Mouse (Mus musculus): Measurements from ENCODE around the gene Sarm1. TPM values are rescaled to one million over a fixed set of nuclear protein-coding genes. Genes with fewer than 3 reads are reported as not detected.
A peak's percentile ranks its signal among the peaks of the same experiment; 100 is the strongest.

The Sarm1 gene
- total and polyA plus RNA-seq, 2 experiments from 2014 or later, result 34.7 to 47.5 TPM

DNA sequence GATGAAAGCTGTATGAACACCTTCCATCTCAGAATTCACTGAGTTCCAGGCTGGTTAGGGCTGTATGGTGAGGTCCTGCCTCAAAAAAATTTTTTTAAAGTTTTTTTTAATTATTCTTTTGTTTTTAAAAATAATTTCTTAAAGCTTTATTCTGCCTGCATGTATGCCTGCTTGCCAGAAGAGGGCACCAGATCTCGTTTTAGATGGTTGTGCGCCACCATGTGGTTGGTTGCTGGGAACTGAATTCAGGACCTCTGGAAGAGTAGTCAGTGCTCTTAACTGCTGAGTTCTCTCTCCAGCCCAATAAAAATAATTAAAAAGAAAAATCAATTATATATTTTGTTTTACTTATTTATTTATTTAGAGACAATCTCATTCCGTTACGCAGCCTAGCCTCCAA, 43.9 kb downstream of the Sarm1 start:
- ATAC-seq, result peak; percentile 20; the same call in 1 of the 2 replicates
- DNase-seq, result peak; percentile 74

DNA sequence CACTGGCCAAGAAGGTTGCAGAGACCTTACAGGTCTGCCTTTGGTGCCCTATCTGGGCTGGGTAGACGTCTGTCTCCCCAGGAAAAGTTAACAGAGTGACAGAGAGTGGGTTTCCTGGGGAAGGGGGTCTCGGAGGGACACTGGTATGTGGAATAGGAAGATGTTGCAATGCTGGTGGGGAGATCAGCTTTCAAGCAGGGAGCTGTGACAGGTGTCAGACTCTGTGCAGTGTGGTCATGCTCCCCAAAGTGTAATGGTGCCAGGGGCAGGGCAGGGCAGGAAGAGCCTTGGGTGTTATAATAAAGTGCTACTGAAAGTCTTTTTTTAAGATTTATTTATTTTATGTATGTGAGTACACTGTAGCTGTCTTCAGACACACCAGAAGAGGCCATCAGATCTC, 47.2 kb downstream of the Sarm1 start:
- no peak for ATAC-seq

More for the DNA sequence above, 43.9 kb downstream of the Sarm1 start:
- Histone ChIP-seq H3K27ac (ENCODE audit: low read depth, low read length) (no peak overlapping the region), H3K4me3 (ENCODE audit: low read depth, low read length) (no peak overlapping the region), H3K4me1 (ENCODE audit: insufficient read depth) (no peaks in the 10 kb centered on the region), H3K9ac (no peak overlapping the region), H3K36me3 (ENCODE audit: insufficient read depth) (no peaks in the 10 kb centered on the region), H3K9me3 (ENCODE audit: low read length) (no peaks in the 10 kb centered on the region), H3K27me3 (ENCODE audit: insufficient read depth, low read length) (no peaks in the 10 kb centered on the region), H3K4me2 (ENCODE audit: low read depth) (no peak overlapping the region)
- WGBS, result 14% methylated on average over 4 of the region's 4 CpGs
- TF ChIP-seq CTCF (IDR thresholded peaks at IDR 0.05; ENCODE audit: low read depth), result peak; percentile 93

DNA sequence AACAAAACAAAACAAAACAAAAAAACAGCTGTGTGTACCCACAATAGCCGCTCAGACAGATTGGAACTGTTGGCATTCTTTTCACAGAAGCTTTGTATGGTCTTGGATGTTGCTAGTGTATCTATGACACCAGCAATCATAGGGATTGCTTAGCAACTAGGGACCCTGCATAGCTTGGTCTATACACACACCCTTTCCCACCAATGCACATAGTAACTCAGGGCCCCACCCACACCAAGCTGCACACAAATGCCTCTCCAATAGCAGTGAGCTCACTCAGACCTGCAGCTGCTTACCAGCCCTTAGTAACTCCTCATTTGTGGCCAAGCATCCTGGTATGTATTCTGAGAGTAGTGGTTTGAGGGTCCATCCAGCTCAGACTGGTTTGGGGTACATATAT, 49.3 kb downstream of the Sarm1 start:
- no peak overlapping the region for H3K9ac ChIP-seq
- no peak overlapping the region for H3K4me3 ChIP-seq (ENCODE audit: low read depth, low read length)
- H3K4me2 ChIP-seq (ENCODE audit: low read depth), result no peak overlapping the region
- no peaks in the 10 kb centered on the region for H3K9me3 ChIP-seq (ENCODE audit: low read length)
- DNase-seq, result no peak
- 68% methylated on average over 1 of the region's 1 CpGs for WGBS
- no peak overlapping the region for H3K27ac ChIP-seq (ENCODE audit: low read depth, low read length)
- no peak; the same call in 1 of the 2 replicates for ATAC-seq
- no peaks in the 10 kb centered on the region for H3K36me3 ChIP-seq (ENCODE audit: insufficient read depth)
- no peak for TF ChIP-seq CTCF (IDR thresholded peaks at IDR 0.05; ENCODE audit: low read depth)
- H3K27me3 ChIP-seq (ENCODE audit: insufficient read depth, low read length), result no peaks in the 10 kb centered on the region
- no peaks in the 10 kb centered on the region for H3K4me1 ChIP-seq (ENCODE audit: insufficient read depth)

More for the DNA sequence above, 47.2 kb downstream of the Sarm1 start:
- DNase-seq, result no peak
- Histone ChIP-seq H3K4me2 (ENCODE audit: low read depth) (no peak overlapping the region), H3K4me3 (ENCODE audit: low read depth, low read length) (no peak overlapping the region), H3K9ac (no peak overlapping the region), H3K9me3 (ENCODE audit: low read length) (no peaks in the 10 kb centered on the region), H3K27me3 (ENCODE audit: insufficient read depth, low read length) (no peaks in the 10 kb centered on the region), H3K27ac (ENCODE audit: low read depth, low read length) (no peak overlapping the region), H3K4me1 (ENCODE audit: insufficient read depth) (no peaks in the 10 kb centered on the region), H3K36me3 (ENCODE audit: insufficient read depth) (no peaks in the 10 kb centered on the region)
- WGBS, result 60% methylated on average over 2 of the region's 2 CpGs
- no peak for TF ChIP-seq CTCF (IDR thresholded peaks at IDR 0.05; ENCODE audit: low read depth)

DNA sequence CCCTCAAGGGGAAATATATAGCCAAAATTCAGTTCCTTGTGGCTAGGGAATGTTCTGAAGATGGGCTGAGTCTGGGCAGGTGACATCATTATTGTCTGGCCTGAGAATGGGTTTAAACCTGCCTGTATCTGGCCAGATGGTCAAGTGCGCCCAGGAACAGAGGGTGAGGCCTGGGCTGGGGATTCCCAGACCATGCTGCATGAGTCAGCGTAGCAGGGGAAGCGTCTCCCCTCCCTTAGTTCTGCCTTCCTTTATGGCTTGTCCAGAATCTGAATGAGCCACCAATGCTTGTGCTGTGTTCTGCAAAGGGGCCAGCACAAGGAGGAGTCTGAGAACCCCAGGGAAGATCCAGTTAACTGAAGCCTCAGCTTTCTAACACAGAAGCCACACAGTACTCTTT, 50.4 kb downstream of the Sarm1 start:
- Histone ChIP-seq H3K27me3 (ENCODE audit: insufficient read depth, low read length) (no peaks in the 10 kb centered on the region), H3K27ac (ENCODE audit: low read depth, low read length) (no peak overlapping the region), H3K4me1 (ENCODE audit: insufficient read depth) (no peaks in the 10 kb centered on the region), H3K9ac (no peak overlapping the region), H3K36me3 (ENCODE audit: insufficient read depth) (no peaks in the 10 kb centered on the region), H3K9me3 (ENCODE audit: low read length) (no peaks in the 10 kb centered on the region), H3K4me3 (ENCODE audit: low read depth, low read length) (no peak overlapping the region), H3K4me2 (ENCODE audit: low read depth) (no peak overlapping the region)
- no peak for ATAC-seq
- 80% methylated on average over 3 of the region's 3 CpGs for WGBS
- no peak for DNase-seq
- TF ChIP-seq CTCF (IDR thresholded peaks at IDR 0.05; ENCODE audit: low read depth), result no peak

DNA sequence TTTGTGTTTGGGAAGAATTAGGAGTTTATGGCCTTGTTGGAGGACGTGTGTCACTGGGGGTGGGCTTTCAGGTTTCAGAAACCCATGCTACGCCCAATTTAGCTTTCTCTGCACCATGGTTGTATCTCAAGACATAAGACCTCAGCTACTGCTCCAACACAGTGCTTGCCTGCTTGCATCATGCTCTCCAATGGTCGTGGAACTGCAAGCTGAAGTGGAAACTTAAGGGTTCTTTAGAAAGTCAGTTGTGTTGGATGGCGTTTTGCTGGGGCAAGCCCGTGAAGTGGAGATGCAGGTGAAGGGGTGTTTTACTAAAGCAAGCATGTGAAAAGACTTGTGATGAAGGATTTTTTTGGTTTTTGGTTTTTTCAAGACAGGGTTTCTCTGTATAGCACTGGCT, 54.4 kb downstream of the Sarm1 start:
- Histone ChIP-seq H3K27me3 (ENCODE audit: insufficient read depth, low read length) (no peaks in the 10 kb centered on the region), H3K27ac (ENCODE audit: low read depth, low read length) (no peak overlapping the region), H3K9ac (no peak overlapping the region), H3K9me3 (ENCODE audit: low read length) (no peaks in the 10 kb centered on the region), H3K4me3 (ENCODE audit: low read depth, low read length) (no peak overlapping the region), H3K4me1 (ENCODE audit: insufficient read depth) (no peaks in the 10 kb centered on the region), H3K36me3 (ENCODE audit: insufficient read depth) (no peaks in the 10 kb centered on the region), H3K4me2 (ENCODE audit: low read depth) (no peak overlapping the region)
- DNase-seq, result no peak
- WGBS, result 86% methylated on average over 5 of the region's 5 CpGs
- TF ChIP-seq CTCF (IDR thresholded peaks at IDR 0.05; ENCODE audit: low read depth), result no peak
- no peak for ATAC-seq

DNA sequence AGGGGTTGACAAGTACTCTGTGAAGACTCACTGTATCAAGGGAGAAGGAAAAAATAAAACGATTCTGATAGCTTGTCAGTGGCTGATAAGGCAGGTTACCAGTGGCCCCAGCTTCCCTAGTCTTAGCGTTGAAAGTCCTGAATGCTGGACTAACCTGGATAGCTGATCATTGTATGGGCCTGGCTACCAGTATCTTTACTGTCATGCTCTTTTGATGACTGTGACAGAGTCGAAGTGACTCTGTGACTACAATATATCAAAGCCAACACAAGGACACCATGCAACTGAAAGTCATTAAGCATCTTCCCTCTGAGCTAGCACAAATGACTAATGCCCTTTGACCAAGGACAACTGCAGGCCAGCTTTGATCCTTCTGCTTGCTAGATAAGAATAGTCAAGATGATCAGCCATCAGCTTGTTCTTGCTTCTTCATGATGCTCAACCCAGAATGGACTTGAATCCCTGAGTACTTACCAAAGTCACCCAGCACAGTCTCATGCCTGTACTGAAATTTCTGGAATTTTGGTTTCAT, 59.1 kb downstream of the Sarm1 start:
- WGBS, result 86% methylated on average over 3 of the region's 3 CpGs
- Histone ChIP-seq H3K27ac (ENCODE audit: low read depth, low read length) (no peak overlapping the region), H3K4me3 (ENCODE audit: low read depth, low read length) (no peak overlapping the region), H3K27me3 (ENCODE audit: insufficient read depth, low read length) (no peaks in the 10 kb centered on the region), H3K36me3 (ENCODE audit: insufficient read depth) (no peaks in the 10 kb centered on the region), H3K4me1 (ENCODE audit: insufficient read depth) (no peaks in the 10 kb centered on the region), H3K9me3 (ENCODE audit: low read length) (no peaks in the 10 kb centered on the region), H3K4me2 (ENCODE audit: low read depth) (no peak overlapping the region), H3K9ac (no peak overlapping the region)
- DNase-seq, result no peak
- no peak for ATAC-seq
- no peak for TF ChIP-seq CTCF (IDR thresholded peaks at IDR 0.05; ENCODE audit: low read depth)

DNA sequence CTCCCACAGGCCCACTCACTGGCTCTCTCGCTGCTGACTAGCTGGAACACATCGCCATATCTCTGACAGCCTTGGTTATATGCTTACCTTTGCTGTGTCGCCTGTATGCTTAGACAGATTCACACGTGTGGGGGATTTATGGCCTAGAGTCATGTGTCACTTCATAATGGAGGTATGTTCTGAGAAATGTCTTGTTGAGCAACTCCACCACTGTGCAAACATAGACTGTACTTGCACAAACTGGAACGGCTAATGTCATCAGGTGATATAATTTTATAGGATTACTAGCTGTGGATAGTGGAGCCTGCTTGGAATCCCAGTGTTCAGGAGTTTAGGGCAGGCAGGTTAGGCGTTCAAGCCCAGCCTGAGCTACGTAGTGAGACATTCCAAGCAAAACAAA, 60.4 kb downstream of the Sarm1 start:
- Histone ChIP-seq H3K4me3 (ENCODE audit: low read depth, low read length) (no peak overlapping the region), H3K27me3 (ENCODE audit: insufficient read depth, low read length) (no peaks in the 10 kb centered on the region), H3K4me2 (ENCODE audit: low read depth) (no peak overlapping the region), H3K9me3 (ENCODE audit: low read length) (no peaks in the 10 kb centered on the region), H3K4me1 (ENCODE audit: insufficient read depth) (no peaks in the 10 kb centered on the region), H3K27ac (ENCODE audit: low read depth, low read length) (no peak overlapping the region), H3K36me3 (ENCODE audit: insufficient read depth) (no peaks in the 10 kb centered on the region), H3K9ac (no peak overlapping the region)
- ATAC-seq (no peak), DNase-seq (no peak)
- no peak for TF ChIP-seq CTCF (IDR thresholded peaks at IDR 0.05; ENCODE audit: low read depth)
- 92% methylated on average over 7 of the region's 7 CpGs for WGBS
